Mouse (Mus musculus): ENCODE measurements around the gene Fn3krp. TPM values are rescaled to one million over a fixed set of nuclear protein-coding genes. Genes with fewer than 3 reads are reported as not detected.

The Fn3krp gene
- polyA plus RNA-seq, 1 experiment from 2014 or later, result 9.4 TPM

- H3K36me3 ChIP-seq (ENCODE audit: control insufficient read depth, insufficient read depth, low read length), result no peaks in the 10 kb centered on the region
- H3K27me3 ChIP-seq (ENCODE audit: control insufficient read depth, insufficient read depth, low read length), result no peaks in the 10 kb centered on the region
- no peaks in the 10 kb centered on the region for H3K9me3 ChIP-seq (replicated peaks; ENCODE audit: control insufficient read depth, low read length)
- WGBS, result 6% methylated on average over 30 of the region's 30 CpGs
- ATAC-seq (ENCODE audit: insufficient read depth, low FRiP score), result peak; percentile 92
- H3K4me2 ChIP-seq (ENCODE audit: low read depth, low read length), result peak within 1 kb of the TSS; percentile 82
- peak within 1 kb of the TSS; percentile 59 for H3K9ac ChIP-seq (ENCODE audit: low read length)
- no peak within 1 kb of the TSS for H3K27ac ChIP-seq (ENCODE audit: low read length)
- peaks cover 12% of the 10 kb centered on the region for H3K4me1 ChIP-seq (ENCODE audit: control insufficient read depth, insufficient read depth, low read length)
- H3K4me3 ChIP-seq (replicated peaks; ENCODE audit: low read length), result peak within 1 kb of the TSS; percentile 46
These were observed 13.3 kb downstream of the Fn3krp start, which contains the start of gene Fn3k for GRCm38 (mm10) chr11:121434156-121435155. TSS of gene Fn3k (plus strand) at chr11:121434913.

GRCm38 (mm10) chr11:121437236-121437635, 16.0 kb downstream of the Fn3krp start:
- H3K27me3 ChIP-seq (ENCODE audit: control insufficient read depth, insufficient read depth, low read length), result no peaks in the 10 kb centered on the region
- no peaks in the 10 kb centered on the region for H3K36me3 ChIP-seq (ENCODE audit: control insufficient read depth, insufficient read depth, low read length)
- H3K9ac ChIP-seq (ENCODE audit: low read length), result no peak overlapping the region
- ATAC-seq (ENCODE audit: insufficient read depth, low FRiP score), result no peak
- H3K4me1 ChIP-seq (ENCODE audit: control insufficient read depth, insufficient read depth, low read length), result peaks cover 12% of the 10 kb centered on the region
- H3K4me2 ChIP-seq (ENCODE audit: low read depth, low read length), result no peak overlapping the region
- no peak overlapping the region for H3K27ac ChIP-seq (ENCODE audit: low read length)
- H3K4me3 ChIP-seq (replicated peaks; ENCODE audit: low read length), result no peak overlapping the region
- no peaks in the 10 kb centered on the region for H3K9me3 ChIP-seq (replicated peaks; ENCODE audit: control insufficient read depth, low read length)
- 74% methylated on average over 5 of the region's 5 CpGs for WGBS

DNA sequence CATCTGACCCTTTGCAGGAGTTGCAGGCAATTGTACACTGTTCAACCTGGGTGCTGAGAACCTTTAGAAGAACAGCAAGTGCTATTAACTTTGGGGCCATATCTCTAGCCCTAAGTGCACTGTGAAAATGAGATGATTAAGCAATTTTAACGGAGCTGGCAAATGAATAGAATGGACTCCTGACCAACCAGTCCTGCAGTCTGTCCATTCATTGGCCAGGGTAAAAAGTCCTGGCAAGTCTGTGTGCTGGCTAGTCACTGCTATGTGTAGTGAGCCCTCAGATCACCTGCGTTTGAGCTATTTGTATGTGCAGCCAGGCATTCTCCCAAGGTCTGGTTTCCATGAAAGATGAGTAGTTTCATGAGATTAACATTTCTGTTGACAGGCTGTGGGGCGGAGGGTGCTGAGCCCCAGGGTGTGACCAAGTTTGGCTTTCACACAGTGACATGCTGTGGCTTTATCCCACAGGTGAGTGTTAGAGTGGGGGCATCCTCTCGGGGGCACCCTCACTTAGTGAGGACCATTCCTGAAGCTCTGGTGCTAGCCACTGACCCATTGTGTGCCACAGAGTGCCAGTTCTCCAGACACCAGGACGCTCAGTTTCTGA, 18.6 kb downstream of the Fn3krp start:
- Histone ChIP-seq H3K4me3 (replicated peaks; ENCODE audit: low read length) (no peak overlapping the region), H3K27ac (ENCODE audit: low read length) (no peak overlapping the region), H3K9me3 (replicated peaks; ENCODE audit: control insufficient read depth, low read length) (no peaks in the 10 kb centered on the region), H3K36me3 (ENCODE audit: control insufficient read depth, insufficient read depth, low read length) (no peaks in the 10 kb centered on the region), H3K4me1 (ENCODE audit: control insufficient read depth, insufficient read depth, low read length) (peaks cover 3% of the 10 kb centered on the region; the same call in 1 of the 2 replicates), H3K9ac (ENCODE audit: low read length) (no peak overlapping the region), H3K27me3 (ENCODE audit: control insufficient read depth, insufficient read depth, low read length) (no peaks in the 10 kb centered on the region), H3K4me2 (ENCODE audit: low read depth, low read length) (no peak overlapping the region)
- 62% methylated on average over 5 of the region's 5 CpGs for WGBS
- no peak for ATAC-seq (ENCODE audit: insufficient read depth, low FRiP score)

DNA sequence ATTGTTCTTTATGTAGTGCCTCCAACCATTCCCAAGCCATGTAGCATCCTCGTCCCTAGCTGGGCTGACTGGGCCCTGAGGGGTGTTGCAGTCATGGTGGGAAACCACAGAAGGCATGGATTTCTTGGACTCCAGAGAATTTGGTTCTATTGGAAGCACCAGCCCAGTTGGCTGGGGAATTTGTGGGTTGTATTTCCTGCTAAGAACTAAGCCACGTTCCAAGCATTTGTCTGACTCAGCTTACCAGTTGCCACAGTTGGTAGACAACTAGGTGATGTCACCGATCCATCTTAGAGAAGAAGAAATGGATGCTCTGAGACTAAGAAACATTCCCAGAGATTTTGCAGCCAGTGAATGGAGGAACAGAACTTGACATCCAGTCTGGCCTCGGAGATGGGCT, 20.5 kb downstream of the Fn3krp start:
- Histone ChIP-seq H3K4me1 (ENCODE audit: control insufficient read depth, insufficient read depth, low read length) (no peaks in the 10 kb centered on the region), H3K36me3 (ENCODE audit: control insufficient read depth, insufficient read depth, low read length) (no peaks in the 10 kb centered on the region), H3K27ac (ENCODE audit: low read length) (no peak overlapping the region), H3K4me3 (replicated peaks; ENCODE audit: low read length) (no peak overlapping the region), H3K27me3 (ENCODE audit: control insufficient read depth, insufficient read depth, low read length) (no peaks in the 10 kb centered on the region), H3K9me3 (replicated peaks; ENCODE audit: control insufficient read depth, low read length) (no peaks in the 10 kb centered on the region), H3K4me2 (ENCODE audit: low read depth, low read length) (no peak overlapping the region), H3K9ac (ENCODE audit: low read length) (no peak overlapping the region)
- no peak for ATAC-seq (ENCODE audit: insufficient read depth, low FRiP score)
- 86% methylated on average over 4 of the region's 4 CpGs for WGBS

- Histone ChIP-seq H3K4me2 (ENCODE audit: low read depth, low read length) (no peak overlapping the region), H3K4me1 (ENCODE audit: control insufficient read depth, insufficient read depth, low read length) (no peaks in the 10 kb centered on the region), H3K9ac (ENCODE audit: low read length) (no peak overlapping the region), H3K27me3 (ENCODE audit: control insufficient read depth, insufficient read depth, low read length) (no peaks in the 10 kb centered on the region), H3K4me3 (replicated peaks; ENCODE audit: low read length) (no peak overlapping the region), H3K9me3 (replicated peaks; ENCODE audit: control insufficient read depth, low read length) (no peaks in the 10 kb centered on the region), H3K27ac (ENCODE audit: low read length) (no peak overlapping the region), H3K36me3 (ENCODE audit: control insufficient read depth, insufficient read depth, low read length) (no peaks in the 10 kb centered on the region)
- WGBS, result 73% methylated on average over 2 of the region's 2 CpGs
- ATAC-seq (ENCODE audit: insufficient read depth, low FRiP score), result no peak
These were observed 20.9 kb downstream of the Fn3krp start for GRCm38 (mm10) chr11:121442076-121442475.

GRCm38 (mm10) chr11:121451216-121451726, 30.1 kb downstream of the Fn3krp start:
- peak overlapping the region; percentile 77 for H3K4me3 ChIP-seq (replicated peaks; ENCODE audit: low read length)
- ATAC-seq (ENCODE audit: insufficient read depth, low FRiP score), result no peak
- H3K4me2 ChIP-seq (ENCODE audit: low read depth, low read length), result peak overlapping the region; percentile 73
- no peaks in the 10 kb centered on the region for H3K27me3 ChIP-seq (ENCODE audit: control insufficient read depth, insufficient read depth, low read length)
- H3K9me3 ChIP-seq (replicated peaks; ENCODE audit: control insufficient read depth, low read length), result no peaks in the 10 kb centered on the region
- 22% methylated on average over 9 of the region's 9 CpGs for WGBS
- peak overlapping the region; percentile 61 for H3K9ac ChIP-seq (ENCODE audit: low read length)
- H3K36me3 ChIP-seq (ENCODE audit: control insufficient read depth, insufficient read depth, low read length), result no peaks in the 10 kb centered on the region
- peaks cover 11% of the 10 kb centered on the region for H3K4me1 ChIP-seq (ENCODE audit: control insufficient read depth, insufficient read depth, low read length)
- H3K27ac ChIP-seq (ENCODE audit: low read length), result peak overlapping the region; percentile 34; the same call in 1 of the 2 replicates

- H3K4me2 ChIP-seq (ENCODE audit: low read depth, low read length), result peak within 1 kb of the TSS; percentile 73
- H3K9me3 ChIP-seq (replicated peaks; ENCODE audit: control insufficient read depth, low read length), result no peaks in the 10 kb centered on the region
- H3K4me1 ChIP-seq (ENCODE audit: control insufficient read depth, insufficient read depth, low read length), result peaks cover 11% of the 10 kb centered on the region
- H3K9ac ChIP-seq (ENCODE audit: low read length), result peak within 1 kb of the TSS; percentile 74
- peak; percentile 97 for ATAC-seq (ENCODE audit: insufficient read depth, low FRiP score)
- peak within 1 kb of the TSS; percentile 77 for H3K4me3 ChIP-seq (replicated peaks; ENCODE audit: low read length)
- WGBS, result under 1% methylated on average over 58 of the region's 58 CpGs
- no peaks in the 10 kb centered on the region for H3K27me3 ChIP-seq (ENCODE audit: control insufficient read depth, insufficient read depth, low read length)
- H3K36me3 ChIP-seq (ENCODE audit: control insufficient read depth, insufficient read depth, low read length), result no peaks in the 10 kb centered on the region
- peak within 1 kb of the TSS; percentile 43 for H3K27ac ChIP-seq (ENCODE audit: low read length)
These were observed 30.8 kb downstream of the Fn3krp start, which contains the start of gene Tbcd for GRCm38 (mm10) chr11:121451753-121452635. TSS of gene Tbcd (plus strand) at chr11:121451949.

DNA sequence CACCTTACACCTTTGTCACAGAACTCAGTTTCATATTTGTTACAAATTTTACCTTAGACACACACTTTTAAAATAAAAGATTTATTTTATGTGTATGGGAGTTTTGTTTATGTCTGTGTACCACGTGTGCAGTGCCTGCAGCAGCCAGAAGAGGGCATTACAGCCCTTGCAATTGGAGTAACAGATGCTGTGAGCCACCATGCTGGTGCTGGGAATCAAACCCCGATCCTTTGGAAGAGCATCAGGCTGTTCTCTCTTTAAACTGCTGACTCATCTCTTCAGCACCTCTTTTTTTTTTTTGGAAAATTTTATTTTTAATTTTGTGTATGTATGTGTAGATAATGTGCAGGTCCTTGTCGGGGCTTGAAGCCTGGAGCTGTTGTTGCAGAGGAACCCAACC, 36.7 kb downstream of the Fn3krp start:
- Histone ChIP-seq H3K9ac (ENCODE audit: low read length) (no peak overlapping the region), H3K27ac (ENCODE audit: low read length) (no peak overlapping the region), H3K4me2 (ENCODE audit: low read depth, low read length) (no peak overlapping the region), H3K36me3 (ENCODE audit: control insufficient read depth, insufficient read depth, low read length) (peaks cover 19% of the 10 kb centered on the region), H3K4me1 (ENCODE audit: control insufficient read depth, insufficient read depth, low read length) (peaks cover 4% of the 10 kb centered on the region; the same call in 1 of the 2 replicates), H3K4me3 (replicated peaks; ENCODE audit: low read length) (no peak overlapping the region), H3K27me3 (ENCODE audit: control insufficient read depth, insufficient read depth, low read length) (no peaks in the 10 kb centered on the region), H3K9me3 (replicated peaks; ENCODE audit: control insufficient read depth, low read length) (no peaks in the 10 kb centered on the region)
- ATAC-seq (ENCODE audit: insufficient read depth, low FRiP score), result no peak
- 93% methylated on average over 3 of the region's 3 CpGs for WGBS

All from stomach, embryonic 16.5 days (tissue).